Mouse (Mus musculus) embryo, embryonic 10 days (tissue): ENCODE data around the gene Lpcat2b.

Experiments used
- DNase-seq: peaks from one replicate; pipeline ENCODE4 v3.0.0-alpha.2; 2015; ENCODE audit warnings: low spot score

The Lpcat2b gene

DNA sequence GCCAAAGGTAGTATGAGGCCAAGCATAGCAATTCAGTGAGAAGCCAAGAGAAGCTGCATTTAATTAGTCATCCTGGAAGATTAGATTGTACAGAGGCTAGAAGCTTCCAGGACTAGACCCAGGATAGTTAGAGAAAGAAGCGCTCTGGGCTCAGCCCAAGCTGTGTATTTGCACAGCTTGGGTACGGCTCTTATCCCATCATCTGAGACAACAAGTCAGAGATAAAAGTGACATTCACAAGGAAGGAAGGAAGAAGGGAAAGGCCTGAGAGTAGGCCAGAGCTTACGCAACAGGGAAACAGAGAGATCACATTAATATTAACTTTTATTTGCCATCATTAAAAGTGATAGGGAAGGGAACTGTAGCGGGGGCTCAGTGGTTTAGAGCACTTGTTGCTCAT lies 16.6 kb downstream of the Lpcat2b start:
- DNase-seq, result no peak

DNA sequence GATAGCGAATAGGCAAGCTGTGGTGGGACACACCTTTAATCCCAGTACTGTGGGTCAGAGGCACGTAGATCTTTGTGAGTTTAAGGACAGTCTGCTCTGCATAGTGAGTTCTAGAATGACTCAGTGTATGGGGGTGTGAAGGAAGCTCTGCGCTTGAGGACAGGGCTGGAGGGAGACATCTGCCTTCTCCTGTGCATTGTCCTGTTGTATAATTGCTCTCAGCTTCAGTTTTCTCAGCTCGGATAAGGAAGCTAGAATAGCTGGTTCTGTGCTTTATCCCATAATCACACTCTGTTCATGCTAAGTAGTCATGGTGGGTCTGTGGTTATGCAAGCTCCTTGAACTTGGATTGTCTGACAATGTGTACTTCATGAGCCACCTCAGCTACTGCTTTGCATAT lies 17.4 kb downstream of the Lpcat2b start:
- DNase-seq, result no peak

DNA sequence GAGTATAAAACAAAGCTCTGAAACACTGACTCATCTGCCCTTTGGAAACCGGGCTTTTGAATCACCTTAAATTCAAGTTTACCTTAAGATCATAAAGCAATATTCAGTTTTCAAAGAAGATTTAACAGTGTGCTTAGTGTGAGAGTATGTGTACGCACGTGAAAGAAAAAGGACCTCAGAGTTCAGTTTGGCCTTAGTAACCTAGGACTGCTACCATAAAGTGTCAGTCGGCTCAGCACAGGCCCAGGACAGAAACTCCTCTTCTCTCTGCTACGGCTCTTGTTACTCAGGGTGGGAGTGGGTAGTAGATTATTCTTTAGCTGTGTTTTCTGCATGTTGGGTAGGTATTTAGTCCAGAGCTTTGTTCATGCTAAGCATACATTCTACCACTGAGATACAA lies 18.3 kb downstream of the Lpcat2b start:
- DNase-seq, result no peak

DNA sequence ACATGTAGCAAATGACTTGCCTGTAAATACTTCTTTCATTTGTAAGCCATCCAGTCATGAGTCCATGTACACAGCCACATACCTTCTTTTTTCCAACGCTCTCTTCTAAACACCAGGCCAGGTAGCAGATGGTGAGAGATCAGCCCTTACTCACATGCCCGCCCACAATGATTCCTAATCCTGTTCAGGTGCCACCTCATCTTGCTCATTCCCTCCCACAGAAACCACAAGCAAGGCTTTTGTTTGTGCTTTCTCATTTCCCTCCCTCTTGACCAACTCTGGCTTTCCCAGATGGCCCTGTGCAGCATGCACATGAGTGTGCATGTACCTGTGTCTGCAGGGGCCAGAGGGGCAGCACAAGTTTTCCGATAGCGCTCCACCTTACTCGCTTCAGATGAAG lies 18.9 kb downstream of the Lpcat2b start:
- DNase-seq, result no peak

DNA sequence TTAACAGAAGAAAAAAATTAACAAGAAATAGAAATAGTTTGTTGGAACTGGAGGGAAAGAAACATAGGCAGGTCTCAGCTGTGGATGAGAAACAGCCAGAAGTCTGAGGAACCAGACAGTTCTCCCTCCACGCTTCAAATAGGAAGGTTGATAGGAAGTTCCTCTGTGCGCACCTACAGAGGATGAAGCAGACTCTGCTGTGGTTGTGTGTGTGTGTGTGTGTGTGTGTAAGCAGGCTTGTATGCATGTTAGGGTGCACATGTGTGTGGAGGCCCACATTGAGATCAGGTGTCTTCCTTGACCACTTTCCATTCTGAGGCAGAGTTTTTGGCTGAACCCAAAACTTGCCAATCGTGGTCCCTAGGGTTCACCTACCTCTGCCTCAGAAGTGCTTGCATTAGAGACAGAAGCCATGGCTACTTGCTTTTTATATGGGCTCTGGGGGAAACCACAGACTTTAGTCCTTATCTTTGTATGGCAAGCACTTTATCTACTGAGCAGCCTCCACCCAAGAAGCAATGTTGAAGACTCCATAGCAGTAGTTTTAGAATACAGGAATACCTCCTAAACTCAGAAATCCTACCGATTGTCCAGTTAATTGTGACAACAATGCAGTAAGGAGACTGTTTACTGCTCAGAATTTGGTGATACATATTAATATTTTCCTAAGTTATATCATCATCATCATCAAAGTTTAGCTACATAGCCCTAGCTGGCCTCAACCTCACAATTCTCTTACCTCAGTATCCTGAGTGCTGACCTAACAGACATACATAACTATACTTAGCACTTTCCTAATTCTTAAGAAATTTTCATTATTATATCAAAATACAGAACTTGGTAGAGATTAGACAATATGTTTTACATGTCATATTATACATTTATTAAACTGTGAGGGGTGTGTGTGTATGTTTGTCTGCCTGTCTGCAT lies 31.1 kb downstream of the Lpcat2b start:
- no peak for DNase-seq

DNA sequence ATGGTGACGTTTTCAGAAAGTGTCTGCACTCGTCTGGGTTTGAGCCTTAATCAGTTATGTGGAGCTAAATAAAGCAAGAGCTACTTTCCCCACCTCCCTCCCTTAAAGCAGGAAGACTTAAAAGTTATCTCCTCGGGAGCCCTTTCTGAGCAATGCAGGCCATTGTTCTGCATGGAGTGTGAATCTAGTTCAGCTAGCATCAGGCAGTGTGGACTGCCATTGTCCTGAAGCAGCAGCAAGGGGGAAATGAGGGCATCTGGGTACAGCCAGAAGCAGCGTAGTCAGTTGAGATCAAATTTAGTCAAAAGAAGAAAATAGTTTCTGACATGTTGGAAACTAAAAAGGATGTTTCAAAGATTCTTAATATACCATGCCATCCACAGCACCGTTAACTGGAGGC lies 35.2 kb downstream of the Lpcat2b start:
- peak; percentile 8 for DNase-seq

DNA sequence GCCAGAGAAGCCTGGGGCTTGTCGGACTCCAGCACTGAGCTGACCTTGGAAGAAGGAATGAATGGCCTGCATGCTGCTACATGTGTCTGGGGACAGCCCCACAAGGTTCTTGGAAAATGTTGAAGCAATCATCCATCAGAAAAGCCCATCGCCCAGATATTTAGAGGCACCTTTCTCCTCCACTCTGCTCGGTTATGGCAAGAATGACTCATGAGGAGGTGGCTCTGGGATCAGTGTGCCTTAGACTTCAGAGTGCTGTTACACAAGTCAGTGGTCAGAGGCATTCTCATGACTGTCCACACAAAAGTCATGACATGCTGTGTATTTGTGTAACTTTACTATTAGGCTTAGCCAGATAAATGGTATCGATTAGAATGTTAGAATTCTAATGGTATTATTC lies 35.7 kb downstream of the Lpcat2b start:
- no peak for DNase-seq

DNA sequence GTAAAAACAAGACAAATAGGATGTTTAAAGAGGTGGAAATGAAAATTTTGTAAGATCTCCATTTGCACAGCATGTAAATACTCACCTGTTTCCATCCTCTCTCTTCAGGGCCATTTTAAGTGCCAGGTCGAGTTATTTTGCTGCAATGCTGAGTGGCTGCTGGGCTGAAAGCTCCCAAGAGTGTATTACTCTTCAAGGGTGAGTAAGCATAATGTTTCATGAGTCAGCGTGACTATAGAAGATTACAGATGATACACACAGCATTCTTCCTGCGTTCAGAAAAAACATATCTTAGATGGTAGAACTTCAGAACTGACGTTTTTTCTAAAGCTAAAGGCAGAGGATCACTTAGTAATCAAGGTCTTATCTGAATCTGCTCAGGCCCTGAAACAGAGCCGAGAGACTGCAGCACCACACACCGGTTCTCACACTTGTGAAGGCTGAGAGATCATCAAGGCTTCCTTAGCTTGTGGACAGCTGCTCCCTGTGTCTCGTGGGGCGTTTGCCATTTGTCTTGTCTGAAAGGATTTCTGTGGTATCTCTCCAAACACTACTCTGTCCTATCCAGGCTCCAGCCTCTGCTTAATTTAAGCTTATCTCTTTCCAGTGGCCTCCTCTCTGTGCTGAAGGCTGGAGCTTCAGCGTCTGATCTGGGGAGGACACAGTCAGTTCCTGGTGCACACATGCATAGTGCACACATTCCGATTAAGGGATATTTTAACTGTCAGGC lies 39.4 kb downstream of the Lpcat2b start:
- DNase-seq, result no peak

DNA sequence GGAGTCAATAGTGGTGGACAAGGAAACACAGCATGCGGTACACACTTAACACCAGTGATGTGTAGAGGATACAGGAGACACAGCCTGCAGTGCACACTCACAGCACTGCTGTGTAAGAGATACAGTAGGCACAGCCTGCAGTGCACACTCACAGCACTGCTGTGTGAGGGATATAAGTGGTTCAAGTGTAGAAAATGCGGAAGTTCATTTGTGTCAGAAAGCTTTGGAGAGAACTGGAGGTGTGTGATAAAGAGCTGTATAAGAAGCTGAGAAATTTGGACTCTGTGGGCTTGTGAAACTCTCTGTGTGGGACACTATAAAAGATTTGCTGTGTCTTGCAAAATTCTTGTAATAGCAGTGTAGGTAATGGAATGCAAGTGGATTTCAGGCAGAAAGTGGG lies 48.8 kb downstream of the Lpcat2b start:
- no peak for DNase-seq
